Mouse (Mus musculus): ENCODE results near the gene Eftud2. TPM values are rescaled to one million over a fixed set of nuclear protein-coding genes. Genes with fewer than 3 reads are reported as not detected.

The Eftud2 gene
- total RNA-seq, 2 experiments from 2014 or later, result 117 to 139 TPM

DNA sequence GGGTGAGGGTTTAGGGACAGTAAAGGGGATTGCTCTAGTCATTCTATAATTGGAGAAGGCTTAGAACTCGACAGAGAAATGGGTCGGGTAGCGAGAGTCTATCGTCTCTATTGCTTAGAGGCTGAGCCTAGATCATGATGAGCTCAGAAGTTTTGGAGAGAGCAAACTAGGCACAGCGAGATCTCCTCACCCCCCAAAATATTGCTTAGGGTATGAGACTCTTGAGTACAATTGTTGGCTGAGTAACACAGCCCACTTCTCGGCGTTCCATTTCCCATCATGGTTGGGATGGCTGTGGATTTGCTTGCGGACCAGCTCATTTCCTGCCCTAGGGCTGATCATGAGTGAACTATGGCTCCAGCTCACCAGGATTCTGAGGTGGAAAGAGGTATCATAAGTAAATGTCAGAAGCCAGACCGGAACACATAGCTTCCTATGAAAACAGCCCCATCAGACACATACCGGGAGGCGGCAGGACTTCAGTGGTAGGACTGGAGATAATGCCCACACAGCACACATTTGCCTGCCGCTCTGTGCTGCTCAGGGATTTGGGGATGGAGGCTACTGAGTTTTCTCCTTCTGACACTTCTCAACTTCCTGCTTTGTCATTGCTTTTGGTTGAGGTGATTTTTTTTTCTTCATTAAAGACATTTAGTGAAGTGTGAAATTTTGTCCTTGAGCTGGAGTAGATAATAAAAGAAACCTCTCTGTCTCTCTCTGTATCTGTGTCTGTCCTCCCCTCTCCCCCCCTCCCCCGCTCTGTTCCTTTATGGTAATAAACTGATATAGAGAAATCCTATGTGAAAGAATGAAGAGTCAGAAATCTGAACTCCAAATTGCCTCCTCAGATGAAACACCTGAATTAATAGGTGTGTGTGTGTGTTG is 771 bp upstream of the Eftud2 start:
- peak; percentile 22 for ATAC-seq (replicated peaks; ENCODE audit: poor library complexity)

DNA sequence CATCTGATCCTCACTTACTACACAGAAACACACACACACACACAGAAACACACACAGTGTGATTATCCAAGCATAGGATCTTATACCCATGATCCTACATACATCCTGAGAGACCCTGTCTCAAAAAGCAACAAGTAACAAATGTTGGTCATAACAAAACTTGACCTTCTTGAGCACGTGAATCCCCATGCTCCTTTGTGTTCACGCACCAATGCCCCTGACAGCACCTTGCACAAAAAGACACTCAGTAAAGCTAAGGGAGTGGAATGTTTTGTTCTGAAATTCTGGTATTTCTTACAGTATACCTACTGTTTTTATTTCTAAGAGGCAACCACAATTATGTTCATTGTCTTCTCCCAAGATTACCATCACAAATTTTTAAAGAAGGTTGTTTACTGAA is 1.2 kb downstream of the Eftud2 start:
- no peak for ATAC-seq (replicated peaks; ENCODE audit: poor library complexity)

DNA sequence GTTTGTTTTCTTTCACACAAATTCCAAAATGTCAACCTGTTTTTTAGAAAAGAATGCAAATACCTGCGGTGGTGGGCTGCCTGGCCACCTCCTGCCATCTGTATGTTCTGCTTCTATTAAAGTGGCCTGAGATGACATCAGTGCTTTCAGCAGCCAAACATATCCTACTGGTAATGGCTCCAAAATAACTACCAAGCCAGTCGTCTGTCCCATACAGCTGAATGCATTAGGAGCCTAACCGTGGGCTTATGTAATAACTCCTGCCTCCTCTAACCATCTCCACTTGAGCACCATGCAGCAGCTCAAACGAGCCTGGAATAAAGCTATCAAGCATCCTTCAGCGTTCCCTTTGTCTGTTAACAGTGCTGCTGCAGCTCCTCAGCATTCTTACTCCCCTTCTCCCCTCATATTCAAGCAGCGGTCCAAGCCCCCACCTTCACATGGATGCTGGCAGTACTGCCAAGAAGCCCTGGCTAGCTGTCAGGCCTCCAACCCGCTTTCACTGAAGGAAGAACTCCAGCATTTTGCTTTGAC is 5.9 kb downstream of the Eftud2 start:
- no peak for ATAC-seq (replicated peaks; ENCODE audit: poor library complexity)

DNA sequence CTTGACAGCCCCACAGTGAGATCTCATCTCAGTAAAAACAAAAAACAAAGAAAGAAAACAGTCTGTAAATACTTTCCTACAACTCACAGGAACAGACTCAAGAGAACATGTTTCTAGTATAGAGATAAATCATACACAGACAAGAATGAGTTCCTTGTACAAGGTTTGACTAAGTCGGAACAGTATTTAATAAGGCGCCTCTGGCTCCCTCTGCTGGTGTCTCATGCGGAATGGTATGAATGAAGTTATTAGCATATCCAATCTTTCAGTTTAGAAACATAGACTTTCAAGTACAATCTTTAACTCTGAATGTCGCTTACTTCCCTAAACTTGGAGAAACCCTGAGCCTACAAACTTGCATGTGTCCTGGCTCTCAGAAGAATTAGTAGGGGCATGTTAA is 16.5 kb downstream of the Eftud2 start:
- peak; percentile 72 for ATAC-seq (replicated peaks; ENCODE audit: poor library complexity)

DNA sequence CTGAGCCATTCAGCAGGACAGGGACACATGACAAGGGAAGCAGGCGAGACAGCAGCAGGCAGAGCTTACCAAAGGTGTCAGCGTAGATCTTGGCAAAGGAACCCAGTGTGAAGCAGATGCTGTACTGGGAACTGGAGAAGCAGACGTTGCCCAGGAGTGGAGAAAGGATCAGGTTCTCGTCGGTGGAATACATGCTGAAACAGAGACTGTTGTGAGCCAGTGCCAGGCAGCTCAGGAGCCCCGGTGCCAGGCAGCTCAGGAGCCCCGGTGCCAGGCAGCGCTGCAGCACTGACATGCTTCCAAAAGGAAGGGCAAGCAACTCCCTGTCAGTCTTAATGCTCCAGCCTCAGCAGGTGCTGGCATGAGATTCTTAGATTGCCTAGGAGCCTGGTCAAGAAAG is 20.9 kb downstream of the Eftud2 start:
- no peak for ATAC-seq (replicated peaks; ENCODE audit: poor library complexity)

DNA sequence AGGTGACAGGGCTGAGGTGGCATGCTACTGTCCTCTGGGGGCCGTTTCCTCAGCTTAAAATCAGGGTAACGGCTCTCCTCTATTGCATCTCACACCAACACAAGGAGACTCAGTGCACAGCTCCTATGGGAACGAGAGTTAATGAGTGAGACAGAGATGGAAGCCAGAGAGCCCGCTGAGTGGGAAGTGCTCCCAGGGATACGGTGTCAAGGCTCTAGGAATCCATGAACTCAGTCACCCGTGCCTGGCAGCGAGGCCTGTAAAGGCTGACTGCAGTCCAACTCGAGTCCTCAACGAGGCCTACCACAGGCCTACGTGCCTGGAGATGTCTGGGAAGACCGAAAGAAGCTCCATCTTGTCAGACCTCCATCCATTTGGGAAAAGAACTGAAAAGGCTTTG is 21.8 kb downstream of the Eftud2 start:
- no peak for ATAC-seq (replicated peaks; ENCODE audit: poor library complexity)

DNA sequence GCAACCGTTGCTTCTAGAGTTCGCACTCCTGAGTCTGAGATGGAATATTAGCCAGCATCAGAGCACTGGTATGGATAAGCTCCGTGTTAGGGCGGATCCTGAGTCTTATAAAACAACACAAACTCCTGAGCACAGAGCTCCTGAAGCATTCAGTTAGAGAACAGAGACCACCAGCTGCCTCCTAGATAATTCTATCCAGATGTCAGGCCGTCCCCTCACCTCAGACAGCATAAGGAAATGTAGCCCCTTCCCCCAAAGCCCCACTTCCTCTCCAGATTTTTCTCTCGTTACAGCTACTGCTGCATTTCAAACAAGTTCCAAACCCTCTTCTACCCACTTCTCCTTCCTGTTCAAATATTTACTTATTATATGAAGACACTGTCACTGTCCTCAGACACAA is 24.8 kb downstream of the Eftud2 start:
- no peak for ATAC-seq (replicated peaks; ENCODE audit: poor library complexity)

DNA sequence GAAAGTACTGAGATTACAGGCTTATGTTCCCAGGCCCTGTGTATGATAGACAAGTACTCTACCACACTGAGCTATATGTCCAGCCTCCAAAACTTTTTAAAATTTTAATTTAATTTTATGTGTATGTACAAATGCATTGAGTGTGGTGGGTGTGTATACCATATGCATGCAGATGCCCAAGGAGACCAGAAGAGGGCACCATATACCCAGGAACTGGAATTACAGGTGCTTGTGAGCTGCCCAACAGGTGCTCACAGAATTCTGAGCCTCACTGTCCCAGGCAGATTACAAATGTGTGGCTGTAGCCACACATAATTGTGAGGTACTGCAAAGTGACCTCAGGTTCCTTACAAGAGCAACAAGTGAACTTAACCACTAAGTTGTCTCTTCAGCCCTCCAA is 27.0 kb downstream of the Eftud2 start:
- no peak for ATAC-seq (replicated peaks; ENCODE audit: poor library complexity)

DNA sequence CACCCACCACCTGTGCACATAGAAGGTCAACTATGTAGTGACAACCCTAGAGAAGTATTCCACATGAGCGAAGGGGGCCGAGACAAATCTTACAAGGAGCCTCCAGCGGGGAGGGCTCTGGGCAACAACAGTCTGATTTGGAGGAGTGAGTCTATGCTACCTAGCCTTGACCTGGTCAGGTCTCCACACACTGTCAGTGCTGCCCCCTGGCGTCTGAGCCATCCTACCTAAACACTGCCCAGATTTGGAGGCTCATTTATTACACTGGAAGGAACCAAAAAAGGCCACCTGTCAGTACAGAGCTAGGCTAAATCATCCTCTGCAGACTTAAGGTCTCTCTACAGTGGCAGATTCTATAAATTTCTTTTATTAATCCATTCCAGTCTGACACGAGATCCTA is 28.9 kb downstream of the Eftud2 start:
- peak; percentile 69 for ATAC-seq (replicated peaks; ENCODE audit: poor library complexity)

DNA sequence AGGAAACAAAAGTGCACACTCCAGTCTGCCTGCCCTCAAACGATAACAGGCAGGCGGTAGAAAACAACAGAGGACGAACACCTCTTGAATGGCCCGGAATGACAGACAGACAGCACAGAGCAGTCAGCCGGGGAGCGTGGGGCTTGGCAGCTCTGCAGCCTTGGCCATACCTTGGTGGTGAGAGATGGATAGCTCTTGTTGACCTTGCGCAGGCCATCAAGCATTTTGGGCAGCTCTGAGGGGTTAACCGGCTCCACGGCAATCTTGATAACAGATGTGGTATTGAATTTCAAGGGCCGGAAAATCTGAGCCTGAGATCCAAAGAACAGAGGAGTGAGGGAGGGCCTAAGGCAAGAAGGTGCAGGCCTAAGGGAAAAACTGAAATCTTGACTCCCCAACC is 34.9 kb downstream of the Eftud2 start:
- no peak for ATAC-seq (replicated peaks; ENCODE audit: poor library complexity)

DNA sequence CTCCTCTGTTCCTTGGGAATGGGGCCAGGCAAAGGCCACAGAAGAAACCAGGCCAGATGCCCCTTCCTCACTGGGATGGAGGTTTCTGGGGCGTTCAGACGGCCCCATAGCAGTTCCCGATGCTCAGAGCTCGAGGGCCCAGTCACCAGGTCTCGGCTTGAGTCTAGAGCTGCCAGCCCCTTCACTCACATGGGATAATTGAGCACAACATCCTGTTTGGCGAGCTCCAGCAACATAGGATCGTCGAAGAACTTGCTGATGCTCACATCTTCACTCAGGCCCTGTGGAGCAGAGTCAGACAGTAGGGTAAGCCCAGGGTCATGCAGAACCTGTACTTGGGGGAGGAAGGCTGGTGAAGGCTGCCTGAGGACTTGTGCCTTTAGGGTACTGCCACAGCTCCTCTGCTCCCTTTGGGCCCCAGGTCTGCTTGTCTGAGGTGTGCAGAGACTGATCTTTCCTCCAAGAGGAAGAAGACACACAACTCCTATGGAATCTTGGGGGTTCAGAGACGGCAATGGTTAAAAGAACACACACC is 42.1 kb downstream of the Eftud2 start:
- ATAC-seq (replicated peaks; ENCODE audit: poor library complexity), result no peak

DNA sequence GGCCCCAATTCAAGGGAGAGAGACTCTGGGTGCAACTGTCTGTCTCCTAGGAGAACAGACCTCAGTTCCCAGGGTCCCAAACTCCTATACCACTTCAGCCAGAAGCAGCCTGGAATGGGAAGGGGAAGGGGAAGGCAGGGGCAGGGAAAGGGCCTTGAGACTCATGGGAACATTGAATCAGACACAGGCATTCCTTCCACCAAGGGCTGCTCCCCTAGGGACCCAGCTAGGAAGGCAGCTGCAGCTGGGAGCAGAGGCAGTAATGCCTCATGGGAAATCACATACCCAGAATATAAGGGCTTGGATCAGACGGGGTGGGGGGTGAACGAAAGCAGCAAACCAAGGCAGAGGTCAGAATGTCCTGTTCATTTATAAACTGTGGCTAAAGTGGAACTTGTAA is 42.7 kb downstream of the Eftud2 start:
- ATAC-seq (replicated peaks; ENCODE audit: poor library complexity), result no peak

DNA sequence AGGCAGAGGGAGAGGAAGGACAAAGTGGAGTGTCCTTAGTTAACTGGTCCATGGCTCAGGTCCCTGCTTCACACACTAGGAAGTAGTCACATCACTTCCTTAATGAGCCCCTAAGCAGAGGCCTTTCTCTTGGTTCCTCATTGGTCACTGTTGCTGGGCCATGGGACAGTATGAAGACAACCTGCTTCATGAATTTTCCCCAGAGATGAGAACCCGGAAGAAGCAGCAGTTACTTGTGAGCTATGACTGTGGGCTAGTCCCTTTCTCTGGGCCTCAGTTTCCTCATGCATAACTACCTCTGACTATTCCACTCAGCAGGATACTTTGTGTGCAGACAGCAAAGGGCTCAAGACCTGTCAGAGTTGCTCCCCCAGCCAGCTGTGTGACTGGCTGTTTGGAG is 43.4 kb downstream of the Eftud2 start:
- ATAC-seq (replicated peaks; ENCODE audit: poor library complexity), result no peak

DNA sequence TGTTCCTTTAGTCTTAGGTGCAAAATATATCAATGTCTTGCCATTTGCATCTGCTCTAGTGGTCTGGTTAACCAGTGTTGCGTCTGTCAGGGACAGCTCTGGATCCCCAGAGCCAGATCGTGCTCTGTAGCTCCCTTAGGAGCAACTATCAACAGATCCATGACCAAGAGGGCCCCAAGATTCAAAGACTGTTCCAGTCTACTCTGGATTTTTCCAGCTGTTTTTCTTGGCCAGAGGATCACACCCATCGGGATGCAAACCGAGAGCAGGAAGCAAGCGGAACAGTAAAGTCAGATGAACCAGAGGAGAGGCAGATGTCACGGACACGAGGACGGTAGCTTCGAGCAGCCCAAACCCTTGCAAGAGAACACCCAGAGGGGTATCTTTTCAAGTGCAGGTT is 44.6 kb downstream of the Eftud2 start:
- no peak for ATAC-seq (replicated peaks; ENCODE audit: poor library complexity)

DNA sequence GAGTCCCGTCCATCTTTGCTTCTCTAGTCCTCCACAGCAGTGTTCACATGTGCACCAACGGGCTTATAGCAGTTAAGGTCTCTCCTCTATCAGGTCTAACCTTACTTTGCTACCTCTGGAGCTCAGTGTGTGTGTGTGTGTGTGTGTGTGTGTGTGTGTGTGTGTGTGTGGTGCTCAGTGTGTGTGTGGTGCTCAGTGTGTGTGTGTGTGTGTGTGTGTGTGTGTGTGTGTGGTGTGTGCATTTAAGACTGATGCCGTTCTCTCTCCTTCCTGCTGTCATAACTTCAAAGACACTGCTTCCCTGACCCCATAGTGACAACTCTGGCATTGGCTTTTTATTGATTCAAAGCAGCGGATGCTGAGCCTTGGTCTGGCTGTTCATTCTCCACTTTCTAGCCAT is 45.2 kb downstream of the Eftud2 start, which contains the start of gene Higd1b:
Gene Higd1b (plus strand): TSS at position 301 of the 400 bp plus-strand sequence.
- no peak for ATAC-seq (replicated peaks; ENCODE audit: poor library complexity)

DNA sequence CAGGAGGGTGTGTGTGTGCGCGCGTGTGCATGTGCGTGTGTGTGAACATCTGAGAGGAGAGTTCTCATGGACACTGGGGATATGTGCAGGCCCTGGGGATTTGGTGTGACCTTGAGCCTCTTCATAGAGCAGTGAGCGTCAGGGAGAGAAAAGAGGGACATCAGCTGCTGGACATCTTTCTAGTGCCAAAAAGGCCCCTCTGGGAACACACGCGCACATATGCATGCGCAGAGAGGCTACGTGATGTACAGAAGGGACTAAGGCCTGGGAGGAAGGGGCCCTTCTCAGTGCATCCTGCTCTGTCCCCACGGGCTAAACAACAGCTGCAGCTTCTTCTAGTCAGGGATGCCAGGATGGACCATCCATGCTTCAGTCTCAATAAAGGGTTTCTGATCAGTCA is 46.6 kb downstream of the Eftud2 start:
- ATAC-seq (replicated peaks; ENCODE audit: poor library complexity), result no peak

DNA sequence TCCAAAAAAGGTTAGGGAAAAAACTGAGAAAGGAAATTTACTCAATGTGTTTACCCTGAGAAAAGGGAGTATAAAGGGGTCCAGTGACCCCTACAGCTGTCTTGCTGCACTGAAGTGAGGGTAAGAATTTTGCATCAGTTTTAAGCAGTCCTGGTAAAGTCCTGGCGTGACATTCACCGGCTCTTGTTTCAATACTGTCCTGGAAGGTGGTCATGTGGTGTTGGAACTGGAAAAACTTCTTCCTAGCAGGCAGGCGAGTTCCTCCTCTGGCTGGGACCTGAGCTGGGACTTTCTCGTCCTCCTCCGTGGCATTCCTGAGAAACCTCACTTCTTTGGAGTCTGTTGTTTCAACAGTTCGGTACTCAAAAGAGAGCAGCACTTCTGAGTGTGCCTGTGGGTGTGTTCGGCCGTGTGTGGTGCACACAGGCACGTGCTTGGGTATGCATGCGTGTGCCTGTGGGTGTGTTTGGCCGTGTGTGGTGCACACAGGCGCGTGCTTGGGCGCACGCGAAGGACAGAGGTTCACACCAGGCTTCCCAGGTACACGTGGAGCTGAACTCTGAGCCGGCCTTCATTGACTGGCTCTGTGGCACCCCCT is 48.0 kb downstream of the Eftud2 start:
- ATAC-seq (replicated peaks; ENCODE audit: poor library complexity), result no peak

DNA sequence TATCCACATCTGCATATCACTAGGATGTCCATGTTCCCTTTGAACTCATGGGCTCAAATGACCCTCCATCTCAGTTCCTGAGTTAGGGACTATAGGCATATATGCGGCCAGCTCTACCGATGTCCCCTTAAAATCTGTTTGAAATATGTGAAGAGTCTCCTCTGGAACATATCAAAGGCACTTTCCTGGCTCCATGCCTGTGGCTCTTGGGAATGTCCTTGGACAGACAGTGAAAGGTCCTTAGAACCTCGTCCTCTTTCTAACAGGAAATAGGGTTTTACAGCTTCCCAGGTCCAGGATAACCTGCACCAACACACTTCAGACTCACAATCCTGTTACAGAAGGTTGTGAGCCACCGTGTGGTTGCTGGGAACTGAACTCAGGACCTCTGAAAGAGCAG is 50.5 kb downstream of the Eftud2 start:
- no peak for ATAC-seq (replicated peaks; ENCODE audit: poor library complexity)

DNA sequence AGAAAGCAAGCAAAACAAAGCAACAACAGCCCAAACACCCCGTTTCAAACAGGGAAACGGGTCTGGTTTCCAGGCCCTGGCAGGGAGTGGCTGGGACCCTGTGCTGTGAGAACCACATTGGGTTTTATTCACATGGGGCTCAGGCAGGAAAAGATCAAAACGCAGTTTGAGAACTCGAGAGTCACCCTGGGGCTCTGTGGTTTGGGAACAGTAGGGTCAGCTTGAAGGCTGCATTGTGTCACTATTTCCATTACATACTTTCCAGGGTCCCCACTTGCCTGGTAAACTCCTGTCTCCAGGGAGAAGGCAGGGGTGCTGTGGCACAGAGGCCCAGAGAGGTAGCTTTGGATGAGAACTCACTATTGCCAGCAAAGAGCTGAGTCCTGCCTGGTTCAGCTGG is 53.7 kb downstream of the Eftud2 start:
- ATAC-seq (replicated peaks; ENCODE audit: poor library complexity), result no peak

DNA sequence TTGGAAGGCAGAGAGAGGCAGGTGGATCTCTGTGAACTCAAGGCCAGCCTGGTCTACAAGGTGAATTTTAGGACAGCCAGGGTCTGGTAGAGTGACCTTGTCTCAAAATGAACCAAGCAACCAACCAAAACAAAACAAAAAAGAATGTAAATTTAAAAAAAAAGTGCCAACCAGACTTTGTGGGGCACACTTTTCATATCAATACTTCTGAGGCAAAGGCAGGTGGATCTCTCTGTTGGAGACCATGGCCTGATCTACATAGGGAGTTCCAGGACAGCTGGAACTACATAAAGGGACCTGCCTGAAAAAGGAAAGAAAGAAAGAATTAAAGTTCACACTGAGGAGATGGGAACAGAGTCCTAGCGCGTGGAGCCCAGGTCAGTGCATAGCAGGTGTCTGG is 54.3 kb downstream of the Eftud2 start:
- no peak for ATAC-seq (replicated peaks; ENCODE audit: poor library complexity)

DNA sequence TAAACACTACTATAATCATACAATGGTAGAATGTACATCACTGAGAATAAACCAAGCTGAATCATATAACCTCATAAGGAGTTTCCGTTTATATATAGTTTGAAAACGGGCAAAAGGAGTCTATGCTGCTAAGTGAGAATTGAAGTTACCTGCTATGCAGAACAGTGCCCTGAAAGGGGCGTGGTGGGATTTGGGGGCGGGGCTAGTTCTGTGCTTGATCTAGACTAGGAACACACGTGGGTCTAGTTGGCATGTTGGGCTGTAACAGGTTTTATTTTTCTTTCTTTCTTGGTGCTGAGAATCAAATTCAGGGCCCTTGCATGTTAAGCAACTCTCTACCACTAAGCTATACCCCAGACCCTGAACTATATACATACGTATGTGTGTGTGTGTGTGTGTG is 59.6 kb downstream of the Eftud2 start:
- no peak for ATAC-seq (replicated peaks; ENCODE audit: poor library complexity)

DNA sequence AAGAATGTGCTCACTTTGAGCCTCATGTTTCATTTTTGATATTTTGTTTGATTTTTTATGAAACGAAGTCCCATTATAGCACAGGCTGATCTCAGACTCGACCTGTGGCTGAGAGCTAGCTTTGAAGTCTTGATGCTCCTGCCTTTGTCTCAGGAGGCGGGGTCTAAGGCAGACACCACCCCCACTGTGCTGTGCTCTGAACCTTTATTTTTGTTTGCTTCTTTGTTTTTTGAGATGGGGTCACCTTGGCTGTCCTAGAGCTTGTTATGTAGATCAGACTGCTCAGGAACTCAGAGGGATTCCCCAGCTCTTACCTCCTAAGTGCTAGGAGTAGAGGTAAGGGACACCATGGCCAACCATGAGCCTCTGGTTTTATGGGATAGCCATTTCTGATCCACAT is 60.4 kb downstream of the Eftud2 start:
- ATAC-seq (replicated peaks; ENCODE audit: poor library complexity), result no peak
